Mouse (Mus musculus) kidney, adult 2 months (tissue): ENCODE measurements at regions not wholly inside any gene's neighbourhood (a gene's known extent, or its start where the extent isn't known, plus 50 kb on each side); places are given as distances from the start of the nearest gene placed in this dataset.

Source experiments
- CTCF ChIP-seq: fragments of 200-500 bp; conservative IDR thresholded peaks from 2 replicates; pipeline ENCODE4 v1.5.1; 2011; ENCODE audit warnings: low read depth, mild to moderate bottlenecking, control low read depth, low read length, moderate library complexity, mixed read lengths; ENCODE audit not compliant: insufficient read depth, insufficient read length
- POLR2A ChIP-seq: fragments of 200-500 bp; IDR thresholded peaks from one replicate; pipeline ENCODE4 v1.6.1; 2011; ENCODE audit warnings: low read depth, low read length, control low read depth

GRCm38 (mm10) chr15:36910272-36910671 is 97.3 kb downstream of the Zfp706 start:
- no peak for TF ChIP-seq CTCF
- no peak for TF ChIP-seq POLR2A
